Mouse (Mus musculus): ENCODE data around the gene Phf21b. TPM values are rescaled to one million over a fixed set of nuclear protein-coding genes. Genes with fewer than 3 reads are reported as not detected.

Phf21b gene
- total RNA-seq, 2 experiments from 2014 or later = 0.08 to 0.32 TPM

Other genes starting within 250 kb of the Phf21b start
- gene Prr5, start 186.4 kb downstream of the Phf21b start, total RNA-seq (2015) = 10.0 and 11.1 TPM in 2 replicates
- 3.7 and 7.6 TPM in 2 replicates for gene Prr5, start 186.4 kb downstream of the Phf21b start, total RNA-seq (2017)
- not detected in 2 replicates for gene Arhgap8, start 136.0 kb downstream of the Phf21b start, total RNA-seq (2015)
- gene Arhgap8, start 136.0 kb downstream of the Phf21b start, total RNA-seq (2017) = not detected in 2 replicates
- gene Gm29666, start 64.0 kb upstream of the Phf21b start, total RNA-seq (2015) = 0.25 and 0.46 TPM in 2 replicates
- gene Gm29666, start 64.0 kb upstream of the Phf21b start, total RNA-seq (2017) = 0.20 and 0.25 TPM in 2 replicates
- gene Nup50, start 67.4 kb upstream of the Phf21b start, total RNA-seq (2015) = 43.6 and 44.8 TPM in 2 replicates
- 87.7 and 99.3 TPM in 2 replicates for gene Nup50, start 67.4 kb upstream of the Phf21b start, total RNA-seq (2017)
- 8.0 and 10.0 TPM in 2 replicates for gene 5031439G07Rik, start 132.5 kb upstream of the Phf21b start, total RNA-seq (2015)
- gene 5031439G07Rik, start 132.5 kb upstream of the Phf21b start, total RNA-seq (2017) = 11.7 and 17.7 TPM in 2 replicates
- gene Upk3a, start 161.1 kb upstream of the Phf21b start, total RNA-seq (2015) = not detected in 2 replicates
- not detected in 2 replicates for gene Upk3a, start 161.1 kb upstream of the Phf21b start, total RNA-seq (2017)
- gene Fam118a, start 172.9 kb upstream of the Phf21b start, total RNA-seq (2015) = 12.4 and 12.5 TPM in 2 replicates
- gene Fam118a, start 172.9 kb upstream of the Phf21b start, total RNA-seq (2017) = 10.5 and 20.9 TPM in 2 replicates

Measured in megakaryocyte progenitor cell, adult 5-6 weeks (primary cell).